Mouse (Mus musculus) megakaryocyte, adult 5-6 weeks (primary cell): ENCODE measurements around the gene Stard10. TPM values are rescaled to one million over a fixed set of nuclear protein-coding genes. Genes with fewer than 3 reads are reported as not detected.

Experiments
- ATAC-seq: 2 replicates; pipeline ENCODE4 v1.8.0; 2016; ENCODE audit warnings: mild to moderate bottlenecking, inconsistent platforms; ENCODE audit not compliant: poor library complexity, severe bottlenecking
- total RNA-seq, 2 experiments: library from RNA; stranded (forward) in 1 of 2; stranded (reverse) in 1 of 2; fragments of 153-499, 151-499 nt in 1 of 2; fragments of 221-1000, 200-1000 nt in 1 of 2; gene quantifications; 2 replicates each; pipeline versions ENCODE4 v1.2.3 to v1.2.4; 2015 to 2017

The Stard10 gene
- total RNA-seq, 2 experiments from 2014 or later: 8.2 to 22.3 TPM

GRCm38 (mm10) chr7:101301881-101302456 lies 14.9 kb upstream of the Stard10 start, which contains the start of gene Atg16l2:
Atg16l2 (minus strand) TSS chr7:101302251.
- peak; percentile 89 for ATAC-seq

- no peak for ATAC-seq
Observed at GRCm38 (mm10) chr7:101302691-101303090, 14.2 kb upstream of the Stard10 start.

- no peak for ATAC-seq
Observed at GRCm38 (mm10) chr7:101306841-101307240, 10.0 kb upstream of the Stard10 start.

- no peak for ATAC-seq
Observed at GRCm38 (mm10) chr7:101309985-101310326, 6.9 kb upstream of the Stard10 start.

GRCm38 (mm10) chr7:101310327-101311028 lies 6.4 kb upstream of the Stard10 start:
- peak; percentile 93 for ATAC-seq

GRCm38 (mm10) chr7:101311061-101311460 lies 5.8 kb upstream of the Stard10 start:
- peak; percentile 29; the same call in 1 of the 2 replicates for ATAC-seq

GRCm38 (mm10) chr7:101313033-101313432 lies 3.9 kb upstream of the Stard10 start:
- no peak for ATAC-seq

- no peak for ATAC-seq
Observed at GRCm38 (mm10) chr7:101314396-101314795, 2.5 kb upstream of the Stard10 start.

GRCm38 (mm10) chr7:101315699-101316098 lies 1.2 kb upstream of the Stard10 start:
- ATAC-seq: no peak

GRCm38 (mm10) chr7:101316591-101317001 lies 290 bp upstream of the Stard10 start:
- ATAC-seq: peak; percentile 66

- 0 out of 2 replicates have a peak, but pooled peaks have one; percentile 5 for ATAC-seq
Observed at GRCm38 (mm10) chr7:101318848-101319247, 2.0 kb downstream of the Stard10 start.

- ATAC-seq: no peak
Observed at GRCm38 (mm10) chr7:101319796-101320195, 2.9 kb downstream of the Stard10 start.

- ATAC-seq: no peak
Observed at GRCm38 (mm10) chr7:101320399-101321217, 3.7 kb downstream of the Stard10 start.

GRCm38 (mm10) chr7:101321218-101321827 lies 4.4 kb downstream of the Stard10 start:
- ATAC-seq: peak; percentile 30

- no peak for ATAC-seq
Observed at GRCm38 (mm10) chr7:101323141-101323594, 6.3 kb downstream of the Stard10 start.

GRCm38 (mm10) chr7:101324142-101324962 lies 7.5 kb downstream of the Stard10 start:
- no peak for ATAC-seq

- ATAC-seq: no peak
Observed at GRCm38 (mm10) chr7:101326006-101326405, 9.1 kb downstream of the Stard10 start.

GRCm38 (mm10) chr7:101327263-101327662 lies 10.4 kb downstream of the Stard10 start:
- no peak for ATAC-seq

- no peak for ATAC-seq
Observed at GRCm38 (mm10) chr7:101327786-101328185, 10.9 kb downstream of the Stard10 start.

- ATAC-seq: no peak
Observed at GRCm38 (mm10) chr7:101328621-101329158, 11.8 kb downstream of the Stard10 start.
